Mouse (Mus musculus) liver, postnatal 0 days (tissue): ENCODE data around the gene Igsf9.

Experiments
- CTCF ChIP-seq: sonication (generic); IDR thresholded peaks from 2 replicates; pipeline ENCODE4 v1.5.1; 2016; ENCODE audit warnings: antibody characterized with exemption, low read depth
- EP300 ChIP-seq: IDR thresholded peaks from 2 replicates; pipeline ENCODE4 v1.6.1; 2016; ENCODE audit warnings: antibody characterized with exemption, low read depth, mild to moderate bottlenecking

- TF ChIP-seq CTCF (no peak), EP300 (no peak)
Measured at GRCm38 (mm10) chr1:172496030-172496429, 14.4 kb downstream of the Igsf9 start.
